Mouse (Mus musculus): ENCODE results near the gene Krt80. TPM values are rescaled to one million over a fixed set of nuclear protein-coding genes. Genes with fewer than 3 reads are reported as not detected.
A peak's percentile ranks its signal among the peaks of the same experiment; 100 is the strongest.
"Not testable (repeated sequence)": the region's sequence is repeated elsewhere in the genome, so short reads cannot be mapped to it uniquely, and the experiment has no call there.

The Krt80 gene
- polyA plus RNA-seq, 1 experiment from 2014 or later, result 3.1 TPM

- WGBS, result 33% methylated on average over 24 of the region's 24 CpGs
- H3K9me3 ChIP-seq, result no peaks in the 10 kb centered on the region
- peak overlapping the region; percentile 30 for H3K27ac ChIP-seq
- no peak overlapping the region for H3K4me2 ChIP-seq
- H3K36me3 ChIP-seq, result no peaks in the 10 kb centered on the region
- peaks cover 34% of the 10 kb centered on the region for H3K4me1 ChIP-seq
- H3K4me3 ChIP-seq, result no peak overlapping the region
- H3K9ac ChIP-seq, result no peak overlapping the region
- 0 out of 2 replicates have a peak, but pooled peaks cover 9% of the 10 kb centered on the region for H3K27me3 ChIP-seq
- ATAC-seq (ENCODE audit: insufficient number of reproducible peaks, insufficient read depth, low FRiP score, low TSS enrichment, low read depth), result no peak
These were observed 33.3 kb downstream of the Krt80 start for GRCm38 (mm10) chr15:101336474-101337174.

GRCm38 (mm10) chr15:101333648-101334047 is 36.3 kb downstream of the Krt80 start:
- peak overlapping the region; percentile 12; the same call in 1 of the 2 replicates for H3K27ac ChIP-seq
- H3K9ac ChIP-seq, result no peak overlapping the region
- WGBS, result 45% methylated on average over 4 of the region's 4 CpGs
- H3K36me3 ChIP-seq, result no peaks in the 10 kb centered on the region
- no peak overlapping the region for H3K4me2 ChIP-seq
- ATAC-seq (ENCODE audit: insufficient number of reproducible peaks, insufficient read depth, low FRiP score, low TSS enrichment, low read depth), result no peak
- peaks cover 37% of the 10 kb centered on the region for H3K4me1 ChIP-seq
- H3K27me3 ChIP-seq, result 0 out of 2 replicates have a peak, but pooled peaks cover 9% of the 10 kb centered on the region
- no peaks in the 10 kb centered on the region for H3K9me3 ChIP-seq
- no peak overlapping the region for H3K4me3 ChIP-seq

- no peak overlapping the region for H3K4me2 ChIP-seq
- no peaks in the 10 kb centered on the region for H3K9me3 ChIP-seq
- peak overlapping the region; percentile 68 for H3K27ac ChIP-seq
- no peak overlapping the region for H3K4me3 ChIP-seq
- 8% methylated on average over 1 of the region's 1 CpGs for WGBS
- H3K9ac ChIP-seq, result no peak overlapping the region
- no peaks in the 10 kb centered on the region for H3K36me3 ChIP-seq
- peaks cover 37% of the 10 kb centered on the region for H3K4me1 ChIP-seq
- H3K27me3 ChIP-seq, result 0 out of 2 replicates have a peak, but pooled peaks cover 9% of the 10 kb centered on the region
- no peak for ATAC-seq (ENCODE audit: insufficient number of reproducible peaks, insufficient read depth, low FRiP score, low TSS enrichment, low read depth)
These were observed 36.8 kb downstream of the Krt80 start for GRCm38 (mm10) chr15:101333165-101333564.

- Histone ChIP-seq H3K4me2 (no peak overlapping the region), H3K9me3 (no peaks in the 10 kb centered on the region), H3K27me3 (0 out of 2 replicates have a peak, but pooled peaks cover 6% of the 10 kb centered on the region), H3K4me3 (no peak overlapping the region), H3K4me1 (peaks cover 29% of the 10 kb centered on the region), H3K36me3 (no peaks in the 10 kb centered on the region), H3K27ac (peak overlapping the region; percentile 68), H3K9ac (no peak overlapping the region)
- ATAC-seq (ENCODE audit: insufficient number of reproducible peaks, insufficient read depth, low FRiP score, low TSS enrichment, low read depth), result no peak
- 64% methylated on average over 4 of the region's 4 CpGs for WGBS
These were observed 37.6 kb downstream of the Krt80 start for GRCm38 (mm10) chr15:101332370-101332769.

- 72% methylated on average over 4 of the region's 4 CpGs for WGBS
- ATAC-seq (ENCODE audit: insufficient number of reproducible peaks, insufficient read depth, low FRiP score, low TSS enrichment, low read depth), result no peak
- H3K4me2 ChIP-seq, result no peak overlapping the region
These were observed 38.9 kb downstream of the Krt80 start for GRCm38 (mm10) chr15:101331090-101331489.

GRCm38 (mm10) chr15:101329564-101329892 is 40.4 kb downstream of the Krt80 start:
- Histone ChIP-seq H3K27me3 (no peaks in the 10 kb centered on the region), H3K27ac (no peak overlapping the region), H3K9ac (no peak overlapping the region), H3K4me3 (no peak overlapping the region), H3K4me1 (peaks cover 16% of the 10 kb centered on the region; the same call in 1 of the 2 replicates), H3K9me3 (no peaks in the 10 kb centered on the region), H3K36me3 (no peaks in the 10 kb centered on the region), H3K4me2 (no peak overlapping the region)
- WGBS, result 62% methylated on average over 3 of the region's 3 CpGs
- no peak for ATAC-seq (ENCODE audit: insufficient number of reproducible peaks, insufficient read depth, low FRiP score, low TSS enrichment, low read depth)

More at GRCm38 (mm10) chr15:101331090-101331489, 38.9 kb downstream of the Krt80 start:
- Histone ChIP-seq H3K4me3 (no peak overlapping the region), H3K4me1 (peaks cover 17% of the 10 kb centered on the region; the same call in 1 of the 2 replicates), H3K9ac (no peak overlapping the region), H3K27me3 (no peaks in the 10 kb centered on the region), H3K36me3 (no peaks in the 10 kb centered on the region), H3K27ac (no peak overlapping the region), H3K9me3 (no peaks in the 10 kb centered on the region)

- ATAC-seq (ENCODE audit: insufficient number of reproducible peaks, insufficient read depth, low FRiP score, low TSS enrichment, low read depth), result no peak
- no peak overlapping the region for H3K27ac ChIP-seq
- H3K27me3 ChIP-seq, result no peaks in the 10 kb centered on the region
- H3K4me1 ChIP-seq, result peaks cover 16% of the 10 kb centered on the region; the same call in 1 of the 2 replicates
- WGBS, result 70% methylated on average over 3 of the region's 3 CpGs
- H3K9ac ChIP-seq, result no peak overlapping the region
- H3K4me2 ChIP-seq, result no peak overlapping the region
- H3K9me3 ChIP-seq, result no peaks in the 10 kb centered on the region
- no peak overlapping the region for H3K4me3 ChIP-seq
- no peaks in the 10 kb centered on the region for H3K36me3 ChIP-seq
These were observed 40.9 kb downstream of the Krt80 start for GRCm38 (mm10) chr15:101328876-101329563.

GRCm38 (mm10) chr15:101327282-101327681 is 42.7 kb downstream of the Krt80 start:
- Histone ChIP-seq H3K27me3 (no peaks in the 10 kb centered on the region), H3K9ac (no peak overlapping the region; the same call in 1 of the 2 replicates), H3K4me1 (peaks cover 8% of the 10 kb centered on the region; the same call in 1 of the 2 replicates), H3K9me3 (no peaks in the 10 kb centered on the region), H3K27ac (no peak overlapping the region), H3K4me2 (no peak overlapping the region), H3K36me3 (no peaks in the 10 kb centered on the region), H3K4me3 (no peak overlapping the region)
- 2% methylated on average over 6 of the region's 6 CpGs for WGBS
- ATAC-seq (ENCODE audit: insufficient number of reproducible peaks, insufficient read depth, low FRiP score, low TSS enrichment, low read depth), result peak; percentile 39; the same call in 1 of the 2 replicates

- Histone ChIP-seq H3K9me3 (no peaks in the 10 kb centered on the region), H3K4me3 (no peak overlapping the region), H3K36me3 (no peaks in the 10 kb centered on the region), H3K4me1 (0 out of 2 replicates have a peak, but pooled peaks cover 3% of the 10 kb centered on the region), H3K27ac (no peak overlapping the region), H3K4me2 (no peak overlapping the region), H3K27me3 (no peaks in the 10 kb centered on the region), H3K9ac (no peak overlapping the region)
- WGBS, result 30% methylated on average over 10 of the region's 10 CpGs
- ATAC-seq (ENCODE audit: insufficient number of reproducible peaks, insufficient read depth, low FRiP score, low TSS enrichment, low read depth), result no peak
These were observed 43.9 kb downstream of the Krt80 start for GRCm38 (mm10) chr15:101325991-101326534.

GRCm38 (mm10) chr15:101324409-101324808 is 45.6 kb downstream of the Krt80 start:
- H3K36me3 ChIP-seq; H3K9me3 ChIP-seq; H3K4me1 ChIP-seq; H3K4me3 ChIP-seq; H3K27ac ChIP-seq; H3K27me3 ChIP-seq; ATAC-seq (ENCODE audit: insufficient number of reproducible peaks, insufficient read depth, low FRiP score, low TSS enrichment, low read depth); H3K4me2 ChIP-seq; H3K9ac ChIP-seq: not testable (repeated sequence)

- H3K27me3 ChIP-seq, result no peaks in the 10 kb centered on the region
- H3K4me3 ChIP-seq, result no peak overlapping the region
- H3K36me3 ChIP-seq, result no peaks in the 10 kb centered on the region
- H3K4me1 ChIP-seq, result peaks cover 6% of the 10 kb centered on the region; the same call in 1 of the 2 replicates
- no peak overlapping the region for H3K9ac ChIP-seq
- WGBS, result 91% methylated on average over 5 of the region's 5 CpGs
- no peak overlapping the region for H3K4me2 ChIP-seq
- no peak overlapping the region for H3K27ac ChIP-seq
- no peak for ATAC-seq (ENCODE audit: insufficient number of reproducible peaks, insufficient read depth, low FRiP score, low TSS enrichment, low read depth)
- no peaks in the 10 kb centered on the region for H3K9me3 ChIP-seq
These were observed 46.5 kb downstream of the Krt80 start for GRCm38 (mm10) chr15:101323511-101323910.
